Mouse (Mus musculus): ENCODE measurements around the gene Adra2a. TPM values are rescaled to one million over a fixed set of nuclear protein-coding genes. Genes with fewer than 3 reads are reported as not detected.
A peak's percentile ranks its signal among the peaks of the same experiment; 100 is the strongest.

Adra2a gene
- 0.11 and 0.42 TPM in 2 replicates for polyA plus RNA-seq (2014; fragmentation: Nextera tagmentation; extraction: Ambion mirVana)

GRCm38 (mm10) chr19:54043851-54044250 lies at the start of gene Adra2a:
Gene Adra2a (plus strand): TSS chr19:54044151.
- no peaks in the 10 kb centered on the region for H3K36me3 ChIP-seq (ENCODE audit: control insufficient read depth, insufficient read depth, low read length)
- 64% methylated on average over 5 of the region's 5 CpGs for WGBS
- H3K4me2 ChIP-seq = peak within 1 kb of the TSS; percentile 78
- ATAC-seq (replicated peaks; ENCODE audit: low FRiP score) (no peak), DNase-seq (ENCODE audit: low spot score) (no peak)
- no peaks in the 10 kb centered on the region for H3K9me3 ChIP-seq (ENCODE audit: control insufficient read depth, low read length)
- H3K27me3 ChIP-seq (replicated peaks; ENCODE audit: control insufficient read depth, insufficient read depth, low read length) = peaks cover 44% of the 10 kb centered on the region
- H3K27ac ChIP-seq (ENCODE audit: low read depth, low read length) = no peak within 1 kb of the TSS
- H3K4me3 ChIP-seq (ENCODE audit: low read depth, low read length) = peak within 1 kb of the TSS; percentile 46
- H3K4me1 ChIP-seq (replicated peaks; ENCODE audit: control insufficient read depth, insufficient read depth, low read length) = peaks cover 25% of the 10 kb centered on the region
- H3K9ac ChIP-seq (ENCODE audit: low read depth, low read length) = no peak within 1 kb of the TSS; the same call in 1 of the 2 replicates

- DNase-seq (ENCODE audit: low spot score) (no peak), ATAC-seq (replicated peaks; ENCODE audit: low FRiP score) (no peak)
- WGBS = 87% methylated on average over 1 of the region's 1 CpGs
- 0 out of 2 replicates have a peak, but pooled peaks cover 4% of the 10 kb centered on the region for H3K36me3 ChIP-seq (ENCODE audit: control insufficient read depth, insufficient read depth, low read length)
- no peaks in the 10 kb centered on the region for H3K9me3 ChIP-seq (ENCODE audit: control insufficient read depth, low read length)
- no peak overlapping the region for H3K4me3 ChIP-seq (ENCODE audit: low read depth, low read length)
- H3K27ac ChIP-seq (ENCODE audit: low read depth, low read length) = no peak overlapping the region
- no peak overlapping the region for H3K9ac ChIP-seq (ENCODE audit: low read depth, low read length)
- no peaks in the 10 kb centered on the region for H3K27me3 ChIP-seq (replicated peaks; ENCODE audit: control insufficient read depth, insufficient read depth, low read length)
- no peak overlapping the region for H3K4me2 ChIP-seq
- H3K4me1 ChIP-seq (replicated peaks; ENCODE audit: control insufficient read depth, insufficient read depth, low read length) = 0 out of 2 replicates have a peak, but pooled peaks cover 3% of the 10 kb centered on the region
Observed at GRCm38 (mm10) chr19:53994276-53994675, 49.7 kb upstream of the Adra2a start.

- no peak for ATAC-seq (replicated peaks; ENCODE audit: low FRiP score)
- Histone ChIP-seq H3K27me3 (replicated peaks; ENCODE audit: control insufficient read depth, insufficient read depth, low read length) (no peaks in the 10 kb centered on the region), H3K9me3 (ENCODE audit: control insufficient read depth, low read length) (no peaks in the 10 kb centered on the region), H3K4me2 (no peak overlapping the region), H3K9ac (ENCODE audit: low read depth, low read length) (no peak overlapping the region), H3K4me3 (ENCODE audit: low read depth, low read length) (no peak overlapping the region), H3K4me1 (replicated peaks; ENCODE audit: control insufficient read depth, insufficient read depth, low read length) (no peaks in the 10 kb centered on the region), H3K36me3 (ENCODE audit: control insufficient read depth, insufficient read depth, low read length) (no peaks in the 10 kb centered on the region), H3K27ac (ENCODE audit: low read depth, low read length) (no peak overlapping the region)
- 75% methylated on average over 4 of the region's 4 CpGs for WGBS
- no peak for DNase-seq (ENCODE audit: low spot score)
Observed at GRCm38 (mm10) chr19:54010973-54011372, 33.0 kb upstream of the Adra2a start.

GRCm38 (mm10) chr19:54014999-54015398 lies 29.0 kb upstream of the Adra2a start:
- no peak overlapping the region for H3K4me2 ChIP-seq
- no peak overlapping the region for H3K9ac ChIP-seq (ENCODE audit: low read depth, low read length)
- H3K4me1 ChIP-seq (replicated peaks; ENCODE audit: control insufficient read depth, insufficient read depth, low read length) = no peaks in the 10 kb centered on the region
- no peaks in the 10 kb centered on the region for H3K9me3 ChIP-seq (ENCODE audit: control insufficient read depth, low read length)
- DNase-seq (ENCODE audit: low spot score) (no peak), ATAC-seq (replicated peaks; ENCODE audit: low FRiP score) (no peak)
- no peak overlapping the region for H3K27ac ChIP-seq (ENCODE audit: low read depth, low read length)
- no peak overlapping the region for H3K4me3 ChIP-seq (ENCODE audit: low read depth, low read length)
- no peaks in the 10 kb centered on the region for H3K27me3 ChIP-seq (replicated peaks; ENCODE audit: control insufficient read depth, insufficient read depth, low read length)
- 91% methylated on average over 5 of the region's 5 CpGs for WGBS
- no peaks in the 10 kb centered on the region for H3K36me3 ChIP-seq (ENCODE audit: control insufficient read depth, insufficient read depth, low read length)

- DNase-seq (ENCODE audit: low spot score) (no peak), ATAC-seq (replicated peaks; ENCODE audit: low FRiP score) (no peak)
- Histone ChIP-seq H3K4me3 (ENCODE audit: low read depth, low read length) (no peak overlapping the region), H3K4me1 (replicated peaks; ENCODE audit: control insufficient read depth, insufficient read depth, low read length) (no peaks in the 10 kb centered on the region), H3K27me3 (replicated peaks; ENCODE audit: control insufficient read depth, insufficient read depth, low read length) (no peaks in the 10 kb centered on the region), H3K9me3 (ENCODE audit: control insufficient read depth, low read length) (no peaks in the 10 kb centered on the region), H3K36me3 (ENCODE audit: control insufficient read depth, insufficient read depth, low read length) (no peaks in the 10 kb centered on the region), H3K9ac (ENCODE audit: low read depth, low read length) (no peak overlapping the region), H3K4me2 (no peak overlapping the region), H3K27ac (ENCODE audit: low read depth, low read length) (no peak overlapping the region)
- 87% methylated on average over 5 of the region's 5 CpGs for WGBS
Observed at GRCm38 (mm10) chr19:54015503-54015902, 28.4 kb upstream of the Adra2a start.

- ATAC-seq (replicated peaks; ENCODE audit: low FRiP score) (no peak), DNase-seq (ENCODE audit: low spot score) (no peak)
- Histone ChIP-seq H3K27ac (ENCODE audit: low read depth, low read length) (no peak overlapping the region), H3K9me3 (ENCODE audit: control insufficient read depth, low read length) (no peaks in the 10 kb centered on the region), H3K4me2 (no peak overlapping the region), H3K36me3 (ENCODE audit: control insufficient read depth, insufficient read depth, low read length) (no peaks in the 10 kb centered on the region), H3K27me3 (replicated peaks; ENCODE audit: control insufficient read depth, insufficient read depth, low read length) (no peaks in the 10 kb centered on the region), H3K9ac (ENCODE audit: low read depth, low read length) (no peak overlapping the region), H3K4me3 (ENCODE audit: low read depth, low read length) (no peak overlapping the region), H3K4me1 (replicated peaks; ENCODE audit: control insufficient read depth, insufficient read depth, low read length) (no peaks in the 10 kb centered on the region)
- WGBS = 92% methylated on average over 6 of the region's 6 CpGs
Observed at GRCm38 (mm10) chr19:54035100-54035499, 8.9 kb upstream of the Adra2a start.

- DNase-seq (ENCODE audit: low spot score) (no peak), ATAC-seq (replicated peaks; ENCODE audit: low FRiP score) (no peak)
- Histone ChIP-seq H3K9ac (ENCODE audit: low read depth, low read length) (no peak overlapping the region), H3K36me3 (ENCODE audit: control insufficient read depth, insufficient read depth, low read length) (no peaks in the 10 kb centered on the region), H3K27me3 (replicated peaks; ENCODE audit: control insufficient read depth, insufficient read depth, low read length) (peaks cover 2% of the 10 kb centered on the region), H3K4me1 (replicated peaks; ENCODE audit: control insufficient read depth, insufficient read depth, low read length) (peaks cover under 1% of the 10 kb centered on the region; the same call in 1 of the 2 replicates), H3K4me3 (ENCODE audit: low read depth, low read length) (no peak overlapping the region), H3K27ac (ENCODE audit: low read depth, low read length) (no peak overlapping the region), H3K4me2 (no peak overlapping the region), H3K9me3 (ENCODE audit: control insufficient read depth, low read length) (no peaks in the 10 kb centered on the region)
- WGBS = 77% methylated on average over 7 of the region's 7 CpGs
Observed at GRCm38 (mm10) chr19:54039441-54039840, 4.5 kb upstream of the Adra2a start.

GRCm38 (mm10) chr19:54040356-54041028 lies 3.5 kb upstream of the Adra2a start:
- WGBS = 50% methylated on average over 4 of the region's 4 CpGs
- Histone ChIP-seq H3K27ac (ENCODE audit: low read depth, low read length) (no peak overlapping the region), H3K36me3 (ENCODE audit: control insufficient read depth, insufficient read depth, low read length) (no peaks in the 10 kb centered on the region)

GRCm38 (mm10) chr19:54041029-54041367 lies 3.0 kb upstream of the Adra2a start:
- Histone ChIP-seq H3K4me1 (replicated peaks; ENCODE audit: control insufficient read depth, insufficient read depth, low read length) (peaks cover 3% of the 10 kb centered on the region), H3K27ac (ENCODE audit: low read depth, low read length) (no peak overlapping the region), H3K36me3 (ENCODE audit: control insufficient read depth, insufficient read depth, low read length) (no peaks in the 10 kb centered on the region), H3K9me3 (ENCODE audit: control insufficient read depth, low read length) (no peaks in the 10 kb centered on the region), H3K4me2 (no peak overlapping the region), H3K4me3 (ENCODE audit: low read depth, low read length) (no peak overlapping the region), H3K27me3 (replicated peaks; ENCODE audit: control insufficient read depth, insufficient read depth, low read length) (peaks cover 17% of the 10 kb centered on the region), H3K9ac (ENCODE audit: low read depth, low read length) (no peak overlapping the region)
- DNase-seq (ENCODE audit: low spot score) (no peak), ATAC-seq (replicated peaks; ENCODE audit: low FRiP score) (no peak)
- WGBS = 20% methylated on average over 5 of the region's 5 CpGs

More at GRCm38 (mm10) chr19:54040356-54041028, 3.5 kb upstream of the Adra2a start:
- no peaks in the 10 kb centered on the region for H3K9me3 ChIP-seq (ENCODE audit: control insufficient read depth, low read length)
- no peak overlapping the region for H3K9ac ChIP-seq (ENCODE audit: low read depth, low read length)
- ATAC-seq (replicated peaks; ENCODE audit: low FRiP score) = no peak
- H3K27me3 ChIP-seq (replicated peaks; ENCODE audit: control insufficient read depth, insufficient read depth, low read length) = peaks cover 12% of the 10 kb centered on the region
- H3K4me1 ChIP-seq (replicated peaks; ENCODE audit: control insufficient read depth, insufficient read depth, low read length) = peaks cover 3% of the 10 kb centered on the region
- no peak for DNase-seq (ENCODE audit: low spot score)
- H3K4me3 ChIP-seq (ENCODE audit: low read depth, low read length) = no peak overlapping the region
- H3K4me2 ChIP-seq = no peak overlapping the region

Measured in liver, embryonic 11.5 days (tissue).